Comparison of ENCODE assay signal across 10 mouse cellular contexts in genomic region chr6:90360024-90360781, GRCm38 (mm10). TPM values are rescaled to one million over a fixed set of nuclear protein-coding genes. Genes with fewer than 3 reads are reported as not detected.
DNase-seq lines count a peak whose midpoint lies in the region; ATAC-seq lines count a peak whose summit lies in the region.
"Had no signal": no experiment of that assay in that cellular context is flagged by ENCODE, and none has a peak within 500 bp of the region (broad histone marks: within the 10 kb centered on the region; RNA-seq: fewer than 3 reads in every experiment).

No protein-coding gene starts in this region.

- peak; percentile 77 to 84 for DNase-seq in heart, adult 18-20 months
- DNase-seq in heart, embryonic 10.5 days (ENCODE audit: low spot score): no peak
- DNase-seq in adrenal gland, adult 8-10 months: peak; percentile 83
- peak; percentile 65 for DNase-seq in gastrocnemius, adult 18-20 months (ENCODE audit: low spot score)
- DNase-seq in intestine, embryonic 14.5 days (ENCODE audit: low spot score): no peak
- peak; percentile 26 to 57 for DNase-seq in lung, adult 18-20 months
- no peak for DNase-seq in natural killer cell, adult 2 months (ENCODE audit: low spot score in 2 of 2)

- peak; percentile 47 for ATAC-seq in intestine, embryonic 14.5 days (replicated peaks; ENCODE audit: low FRiP score, low TSS enrichment, low read depth)
- peak; percentile 59 for ATAC-seq in stomach, embryonic 16.5 days (ENCODE audit: insufficient read depth, low FRiP score)

- H3K9me3 ChIP-seq in heart, embryonic 10.5 days: no peaks in the 10 kb centered on the region
- no peaks in the 10 kb centered on the region for H3K9me3 ChIP-seq in intestine, embryonic 14.5 days (ENCODE audit: control insufficient read depth, low read length)
- no peaks in the 10 kb centered on the region for H3K9me3 ChIP-seq in stomach, embryonic 16.5 days (replicated peaks; ENCODE audit: control insufficient read depth, low read length)
- H3K9me3 ChIP-seq: G1E; liver, embryonic 15.5 days had no signal

- no peak overlapping the region for H3K9ac ChIP-seq in intestine, embryonic 14.5 days (ENCODE audit: low read length)
- H3K9ac ChIP-seq in stomach, embryonic 16.5 days (ENCODE audit: low read length): no peak overlapping the region
- H3K9ac ChIP-seq: liver, embryonic 15.5 days had no signal

- 0 out of 2 replicates have a peak, but pooled peaks cover 3% of the 10 kb centered on the region for H3K4me1 ChIP-seq in heart, embryonic 10.5 days
- H3K4me1 ChIP-seq in intestine, embryonic 14.5 days (replicated peaks; ENCODE audit: control insufficient read depth, insufficient read depth, low read length): peaks cover 3% of the 10 kb centered on the region; the same call in 1 of the 2 replicates
- peaks cover 23% of the 10 kb centered on the region for H3K4me1 ChIP-seq in stomach, embryonic 16.5 days (ENCODE audit: control insufficient read depth, insufficient read depth, low read length)
- H3K4me1 ChIP-seq: liver, embryonic 15.5 days had no signal

- no peak overlapping the region for H3K4me2 ChIP-seq in intestine, embryonic 14.5 days (ENCODE audit: low read length)
- H3K4me2 ChIP-seq in stomach, embryonic 16.5 days (ENCODE audit: low read depth, low read length): peak overlapping the region; percentile 19; the same call in 1 of the 2 replicates
- H3K4me2 ChIP-seq: liver, embryonic 15.5 days had no signal

- WGBS in heart, embryonic 10.5 days: 52% methylated on average over 7 of the region's 7 CpGs
- WGBS in intestine, embryonic 14.5 days: 51% methylated on average over 7 of the region's 7 CpGs
- 29% methylated on average over 7 of the region's 7 CpGs for WGBS in stomach, embryonic 16.5 days

- no peaks in the 10 kb centered on the region for H3K27me3 ChIP-seq in heart, embryonic 10.5 days (ENCODE audit: insufficient read depth, poor library complexity, severe bottlenecking)
- H3K27me3 ChIP-seq in intestine, embryonic 14.5 days (replicated peaks; ENCODE audit: control insufficient read depth, insufficient read depth, low read length): no peaks in the 10 kb centered on the region
- H3K27me3 ChIP-seq in stomach, embryonic 16.5 days (ENCODE audit: control insufficient read depth, insufficient read depth, low read length): no peaks in the 10 kb centered on the region
- H3K27me3 ChIP-seq: liver, embryonic 15.5 days had no signal

- no peak overlapping the region for H3K27ac ChIP-seq in heart, embryonic 10.5 days
- no peak overlapping the region for H3K27ac ChIP-seq in intestine, embryonic 14.5 days (ENCODE audit: low read depth)
- peak overlapping the region; percentile 68 for H3K27ac ChIP-seq in stomach, embryonic 16.5 days (ENCODE audit: low read length)
- H3K27ac ChIP-seq: liver, embryonic 15.5 days had no signal

- no peaks in the 10 kb centered on the region for H3K36me3 ChIP-seq in heart, embryonic 10.5 days
- H3K36me3 ChIP-seq in intestine, embryonic 14.5 days (ENCODE audit: control insufficient read depth, insufficient read depth, low read length): no peaks in the 10 kb centered on the region
- no peaks in the 10 kb centered on the region for H3K36me3 ChIP-seq in stomach, embryonic 16.5 days (ENCODE audit: control insufficient read depth, insufficient read depth, low read length)
- H3K36me3 ChIP-seq: G1E had no signal

- no peak overlapping the region for H3K4me3 ChIP-seq in heart, embryonic 10.5 days
- no peak overlapping the region for H3K4me3 ChIP-seq in intestine, embryonic 14.5 days (ENCODE audit: low read depth, low read length)
- H3K4me3 ChIP-seq in stomach, embryonic 16.5 days (replicated peaks; ENCODE audit: low read length): no peak overlapping the region
- H3K4me3 ChIP-seq: liver, embryonic 15.5 days had no signal

RNA-seq across cellular contexts. Expression of gene Zxdc, which starts 9.1 kb away (rescaled TPM):
- total RNA-seq in heart, adult 18-20 months (2021): 10 to 100 TPM; 14.0 to 14.3 TPM
- polyA plus RNA-seq in heart, embryonic 10.5 days (2016; fragmentation: Nextera tagmentation; extraction: Ambion mirVana): 5.3 and 5.5 TPM in 2 replicates
- total RNA-seq in adrenal gland, adult 8-10 months (2022): 10 to 100 TPM; 23.2 to 35.3 (median 27.3) TPM
- total RNA-seq in gastrocnemius, adult 18-20 months (2021): 10 to 100 TPM; 13.7 to 13.9 TPM
- polyA plus RNA-seq in intestine, embryonic 14.5 days (2014; fragmentation: Nextera tagmentation; extraction: Ambion mirVana): 9.7 and 9.9 TPM in 2 replicates
- polyA plus RNA-seq in stomach, embryonic 16.5 days (2015; fragmentation: Nextera tagmentation; extraction: Ambion mirVana): 4.5 and 4.7 TPM in 2 replicates

RNA-seq across cellular contexts. Expression of gene Uroc1, which starts 27.1 kb away (rescaled TPM):
- not detected for total RNA-seq in heart, adult 18-20 months (2021)
- polyA plus RNA-seq in heart, embryonic 10.5 days (2016; fragmentation: Nextera tagmentation; extraction: Ambion mirVana): 0.21 TPM in 1 of 2 replicates, not detected in the other
- total RNA-seq in adrenal gland, adult 8-10 months (2022): under 1 TPM in 3 of 4 experiments, not detected in 1; 0.15 to 0.24 (median 0.17) TPM
- under 1 TPM in 1 of 2 experiments, not detected in 1; 0.12 TPM for total RNA-seq in gastrocnemius, adult 18-20 months (2021)
- polyA plus RNA-seq in intestine, embryonic 14.5 days (2014; fragmentation: Nextera tagmentation; extraction: Ambion mirVana): not detected in 2 replicates
- polyA plus RNA-seq in stomach, embryonic 16.5 days (2015; fragmentation: Nextera tagmentation; extraction: Ambion mirVana): 1.2 and 1.3 TPM in 2 replicates
- total RNA-seq: G1E had no signal
- polyA plus RNA-seq: G1E had no signal

RNA-seq across cellular contexts. Expression of gene Chst13, which starts 35.2 kb away (rescaled TPM):
- not detected for total RNA-seq in heart, adult 18-20 months (2021)
- polyA plus RNA-seq in heart, embryonic 10.5 days (2016; fragmentation: Nextera tagmentation; extraction: Ambion mirVana): 0.44 and 1.6 TPM in 2 replicates
- under 1 TPM in 1 of 4 experiments, not detected in 3; 0.30 TPM for total RNA-seq in adrenal gland, adult 8-10 months (2022)
- not detected for total RNA-seq in gastrocnemius, adult 18-20 months (2021)
- 0.28 and 0.46 TPM in 2 replicates for polyA plus RNA-seq in intestine, embryonic 14.5 days (2014; fragmentation: Nextera tagmentation; extraction: Ambion mirVana)
- 0.67 and 1.2 TPM in 2 replicates for polyA plus RNA-seq in stomach, embryonic 16.5 days (2015; fragmentation: Nextera tagmentation; extraction: Ambion mirVana)

RNA-seq across cellular contexts. Expression of gene BC048671, which starts 59.2 kb away (rescaled TPM):
- not detected for total RNA-seq in heart, adult 18-20 months (2021)
- not detected in 2 replicates for polyA plus RNA-seq in heart, embryonic 10.5 days (2016; fragmentation: Nextera tagmentation; extraction: Ambion mirVana)
- total RNA-seq in adrenal gland, adult 8-10 months (2022): not detected
- not detected for total RNA-seq in gastrocnemius, adult 18-20 months (2021)
- polyA plus RNA-seq in intestine, embryonic 14.5 days (2014; fragmentation: Nextera tagmentation; extraction: Ambion mirVana): not detected in 2 replicates
- polyA plus RNA-seq in stomach, embryonic 16.5 days (2015; fragmentation: Nextera tagmentation; extraction: Ambion mirVana): not detected in 2 replicates
- total RNA-seq: G1E had no signal
- polyA plus RNA-seq: G1E had no signal

Comparison
In these comparisons a context has a peak if more than half of its experiments do, and no peak if none do; other contexts are left out.
1. DNase-seq: peak in heart, adult 18-20 months (2 of 2), adrenal gland, adult 8-10 months (single experiment), gastrocnemius, adult 18-20 months (single experiment) and lung, adult 18-20 months (2 of 2); none in heart, embryonic 10.5 days (single experiment), intestine, embryonic 14.5 days (single experiment) and natural killer cell, adult 2 months (0 of 2).